Mouse (Mus musculus): ENCODE measurements at regions not wholly inside any gene's neighbourhood (a gene's known extent, or its start where the extent isn't known, plus 50 kb on each side); places are given as distances from the start of the nearest gene placed in this dataset.
A peak's percentile ranks its signal among the peaks of the same experiment; 100 is the strongest.

DNA sequence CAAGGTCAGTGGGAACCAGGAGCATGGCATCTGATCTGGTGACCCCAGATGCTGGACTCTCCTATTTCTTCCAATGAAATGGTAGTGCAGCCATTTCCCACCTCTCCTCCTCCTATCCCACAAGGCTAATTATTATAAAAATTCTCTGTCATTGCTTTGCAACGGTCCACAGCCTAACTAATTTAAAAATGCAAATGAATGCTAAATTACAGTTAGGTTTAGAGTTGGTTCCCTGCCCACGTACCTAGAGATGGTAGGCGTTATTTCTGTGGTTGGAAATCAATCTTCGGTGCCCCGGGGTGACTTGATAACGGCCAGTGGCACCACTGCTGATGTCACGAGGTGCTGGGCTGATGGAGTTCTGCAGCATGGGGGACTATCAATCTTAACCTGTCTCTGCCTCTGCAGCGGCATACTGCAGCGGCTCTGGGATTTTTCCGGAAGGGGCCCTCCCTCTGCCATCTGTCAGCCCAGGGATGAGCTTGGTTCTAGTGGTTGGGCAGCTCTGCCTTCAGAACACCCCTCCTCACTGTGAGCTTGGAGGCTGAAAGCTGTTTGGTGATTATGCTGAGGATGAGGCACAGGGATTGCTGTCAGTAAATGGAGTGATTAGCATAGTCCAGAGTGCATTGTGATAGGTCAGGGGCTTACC lies 66.5 kb downstream of the Nmur2 start:
- peak; percentile 32 for DNase-seq

DNA sequence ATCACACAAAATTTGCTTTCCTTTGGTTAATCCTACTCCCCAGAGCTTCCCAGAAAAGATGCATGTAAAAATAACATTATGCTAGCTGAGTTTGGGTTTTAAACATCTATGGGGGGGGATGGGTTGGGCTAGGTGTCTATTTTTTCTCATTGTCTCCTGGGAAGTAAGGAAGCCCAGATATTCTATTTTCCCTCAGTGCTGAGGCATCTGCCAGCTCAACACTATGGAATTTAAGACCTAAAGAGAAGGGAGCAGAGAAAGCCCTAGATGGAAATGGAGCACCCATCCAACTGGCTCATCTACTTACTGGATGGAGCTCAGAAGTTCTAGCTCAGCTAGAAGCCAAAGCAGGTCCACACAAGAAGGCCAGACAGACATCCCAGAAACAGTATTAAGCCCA lies 74.2 kb downstream of the Nmur2 start:
- DNase-seq, result no peak

DNA sequence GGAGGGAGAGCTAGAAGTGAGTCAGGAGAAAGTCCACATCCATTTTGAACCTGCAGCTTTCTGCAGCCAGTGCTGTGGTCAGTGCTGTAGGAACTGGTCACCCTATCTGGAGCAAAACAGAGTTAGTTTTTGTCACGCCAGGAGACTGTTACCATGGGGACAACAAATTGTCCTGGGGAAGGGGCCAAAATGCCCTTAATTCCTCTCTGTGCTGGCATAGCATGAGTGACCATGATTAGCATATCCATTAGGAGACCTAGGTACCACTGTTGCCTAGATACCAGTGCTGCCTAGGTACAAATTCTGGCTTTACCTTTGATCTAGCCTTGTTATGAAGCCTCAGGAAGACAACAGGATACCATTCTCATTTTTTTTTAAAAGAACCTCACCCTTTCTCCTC lies 82.4 kb downstream of the Nmur2 start:
- DNase-seq, result no peak

DNA sequence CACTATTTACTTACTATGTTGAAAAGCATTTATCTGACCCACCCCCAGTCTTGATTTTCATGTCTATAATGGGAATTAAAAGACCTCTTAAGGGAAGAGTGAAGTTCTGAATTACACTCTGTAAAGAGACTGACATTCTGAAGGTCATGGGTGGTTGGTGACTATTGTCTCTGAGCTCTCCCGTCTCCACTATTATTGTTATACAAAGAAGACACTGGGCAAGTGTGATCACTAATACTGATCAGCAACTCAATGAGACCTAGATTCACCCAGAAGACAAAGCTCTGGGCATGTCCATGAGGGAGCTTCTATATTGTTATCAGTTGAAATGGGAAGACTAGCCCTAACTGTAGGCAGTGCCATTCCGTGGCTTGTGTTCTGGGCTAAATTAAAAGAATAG lies 83.5 kb downstream of the Nmur2 start:
- DNase-seq, result no peak

DNA sequence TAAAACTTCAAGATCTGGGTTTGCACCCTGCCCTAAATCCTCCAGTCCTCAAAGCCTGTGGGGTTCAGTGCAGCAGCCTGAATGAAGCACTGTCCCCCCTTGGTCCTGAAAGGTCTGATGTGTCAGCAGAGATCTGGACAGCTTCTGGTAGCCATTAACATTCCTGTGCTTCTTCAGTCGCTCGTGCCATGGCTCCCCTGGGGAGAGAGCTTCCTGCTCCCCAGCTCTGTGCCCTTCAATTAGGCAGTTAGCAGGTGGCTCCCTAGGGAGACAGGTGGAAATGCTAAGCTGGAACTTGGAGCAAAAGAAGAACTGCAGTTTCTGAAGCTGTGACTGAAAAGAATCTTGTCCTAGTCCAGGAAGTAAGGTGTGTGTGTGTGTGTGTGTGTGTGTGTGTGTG lies 87.1 kb downstream of the Nmur2 start:
- DNase-seq, result no peak

DNA sequence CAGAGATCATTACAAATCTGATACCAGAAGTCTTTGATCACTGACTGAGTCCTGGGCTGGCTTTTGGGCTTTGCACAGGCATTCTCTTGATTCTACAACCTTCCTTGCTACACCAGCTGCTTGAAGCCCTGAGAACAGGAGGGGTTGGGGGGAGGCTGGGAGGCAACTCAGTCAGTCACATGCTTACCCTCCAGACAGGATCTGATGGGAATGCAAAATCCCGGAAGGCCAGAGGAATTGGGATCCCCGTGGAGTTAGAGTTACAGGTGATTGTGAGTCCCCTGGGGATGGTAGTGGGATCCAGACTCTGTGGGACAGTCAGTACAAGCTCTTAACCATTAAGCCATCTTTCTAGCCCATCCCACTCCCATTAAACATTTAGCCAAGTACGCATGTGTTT lies 91.2 kb downstream of the Nmur2 start:
- no peak for DNase-seq

DNA sequence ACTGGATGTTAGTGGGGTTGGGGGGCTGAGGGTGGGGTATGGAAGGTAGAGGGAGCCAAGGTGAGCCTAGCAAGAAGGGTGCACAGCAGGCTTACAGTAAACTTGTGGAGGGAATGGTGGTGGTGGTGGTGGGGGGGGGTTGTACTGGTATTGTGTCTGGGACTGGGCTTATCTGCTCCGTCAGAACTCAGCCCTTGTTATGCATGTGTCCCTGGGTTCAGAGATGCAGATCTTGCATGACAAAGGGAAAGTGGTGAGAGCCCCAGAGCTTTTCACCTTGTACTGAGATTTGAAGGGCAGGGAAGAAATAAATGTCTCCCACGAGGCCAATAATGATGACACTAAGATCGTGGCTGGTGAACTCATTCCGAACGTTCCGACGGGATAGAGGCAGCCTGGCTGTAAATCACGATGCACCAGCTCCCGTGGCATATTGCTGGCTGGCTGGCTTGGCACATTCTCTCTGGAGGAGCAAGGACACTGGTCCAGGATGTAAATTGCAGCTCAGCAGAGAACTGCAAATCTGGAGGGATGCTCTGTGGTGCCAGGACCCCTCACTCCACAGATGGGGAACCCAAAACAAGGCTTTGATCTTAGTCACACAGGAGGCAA lies 94.1 kb downstream of the Nmur2 start:
- no peak for DNase-seq

DNA sequence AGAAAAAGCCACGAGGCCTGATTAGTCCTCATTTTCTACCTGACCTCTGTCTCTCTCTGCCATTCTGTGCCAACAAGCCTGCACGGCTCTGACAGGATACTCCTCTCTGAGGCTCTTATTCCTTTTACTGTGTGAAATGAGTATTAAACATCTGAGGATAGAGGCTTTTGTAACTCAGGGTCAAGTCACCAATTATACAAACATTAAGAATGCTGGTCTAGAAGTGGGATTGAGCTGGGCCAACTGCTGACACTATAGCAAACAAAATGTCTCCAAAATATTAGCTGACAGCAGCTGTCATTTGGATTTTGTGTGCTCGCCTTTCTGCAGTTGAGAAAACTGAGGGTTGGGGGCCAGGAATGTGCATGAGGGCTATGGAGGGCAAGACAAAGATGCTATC lies 94.8 kb downstream of the Nmur2 start:
- no peak for DNase-seq

DNA sequence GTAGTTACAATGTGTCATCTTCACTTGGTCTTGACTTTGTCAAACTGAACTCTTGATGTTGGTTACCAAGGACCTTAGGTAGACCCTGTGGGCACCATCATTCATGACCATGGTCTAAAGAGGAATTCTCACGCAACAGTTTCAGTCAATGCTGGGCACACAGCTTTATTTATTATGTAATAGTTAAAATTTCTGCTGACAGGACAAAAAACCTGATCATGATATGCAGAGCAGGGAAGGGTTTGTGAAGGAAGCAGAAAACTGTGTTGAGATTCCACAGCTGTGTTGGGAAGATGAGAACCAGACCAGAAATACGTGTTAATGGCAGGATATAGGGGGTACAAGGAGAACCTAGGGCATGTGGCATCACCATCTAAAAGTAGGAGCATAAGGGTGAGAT lies 100.8 kb downstream of the Nmur2 start:
- no peak for DNase-seq

DNA sequence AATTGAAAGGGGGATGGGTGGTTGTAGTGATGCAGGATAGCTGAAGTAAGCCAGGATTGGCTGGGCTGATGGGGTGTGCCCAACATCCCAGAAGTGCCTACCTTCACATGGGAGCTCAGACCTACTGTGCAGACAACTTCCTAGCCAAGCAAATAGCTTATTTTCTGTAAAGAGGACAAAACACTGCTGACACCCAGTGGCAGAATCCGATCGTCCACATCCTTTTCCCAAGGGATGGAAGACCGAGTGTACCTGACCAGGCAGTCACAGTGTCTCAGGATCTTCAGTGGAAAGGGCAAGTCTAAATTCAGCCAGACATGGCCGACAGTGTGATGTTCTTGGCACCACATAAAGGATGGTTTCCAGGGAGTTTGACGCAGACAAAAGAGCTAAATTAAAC lies 114.4 kb downstream of the Nmur2 start:
- no peak for DNase-seq

DNA sequence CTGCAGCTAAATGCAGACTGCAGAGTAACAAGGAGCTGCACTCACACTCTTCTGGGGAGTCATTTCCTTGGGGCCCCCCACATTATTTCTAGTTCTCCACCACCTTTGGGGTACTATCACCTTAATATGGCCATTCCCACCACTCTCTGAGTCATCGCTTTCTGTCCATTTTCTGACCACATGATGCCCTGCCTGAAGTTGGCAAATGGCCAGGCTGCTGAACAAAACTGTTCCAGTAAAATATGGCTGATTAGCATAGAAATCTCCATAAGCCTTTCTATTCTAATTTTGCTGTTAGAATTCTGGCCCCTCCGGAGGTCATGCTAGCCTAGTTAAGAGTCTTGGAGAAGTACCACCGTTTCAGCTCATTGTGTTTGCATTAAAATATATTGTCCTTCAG lies 121.7 kb downstream of the Nmur2 start:
- no peak for DNase-seq

DNA sequence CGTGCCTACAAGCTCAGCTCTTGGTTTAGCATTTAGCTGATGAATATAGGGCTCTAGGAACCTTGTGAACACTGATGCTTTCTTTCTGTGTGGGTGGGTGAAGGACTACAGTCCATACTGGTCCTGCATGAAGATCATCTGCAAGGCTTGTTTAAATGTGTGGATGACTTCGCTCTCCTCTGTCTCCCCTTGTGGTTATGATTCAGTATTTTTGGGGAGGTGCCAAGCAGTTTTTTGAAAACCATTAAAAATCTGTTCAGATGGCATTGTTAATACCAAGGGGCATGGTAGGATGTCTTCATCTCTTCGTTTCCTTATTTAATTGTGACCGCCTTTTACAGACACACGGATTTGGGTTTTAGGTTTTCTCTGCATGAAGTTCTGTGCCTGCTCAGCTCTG lies 122.4 kb downstream of the Nmur2 start:
- no peak for DNase-seq

DNA sequence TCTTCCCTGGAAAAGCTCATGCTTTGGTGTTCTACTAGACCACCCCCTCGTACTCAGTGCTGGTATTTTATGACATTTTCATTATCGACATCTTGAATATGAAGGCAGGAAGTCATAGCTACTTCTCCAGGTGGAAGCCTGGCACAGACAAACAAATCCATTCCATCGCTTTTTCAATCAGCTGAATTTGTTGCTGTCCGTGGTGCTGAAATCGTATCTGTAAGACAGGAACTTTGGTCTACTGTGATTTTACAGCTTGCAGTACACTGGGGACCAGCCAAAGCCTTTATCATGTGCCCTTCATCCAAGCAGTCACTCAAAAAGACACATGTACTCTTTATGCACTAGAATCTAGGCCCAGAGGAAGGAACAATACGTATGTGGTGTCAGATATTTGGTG lies 143.3 kb downstream of the Nmur2 start:
- DNase-seq, result peak; percentile 10

DNA sequence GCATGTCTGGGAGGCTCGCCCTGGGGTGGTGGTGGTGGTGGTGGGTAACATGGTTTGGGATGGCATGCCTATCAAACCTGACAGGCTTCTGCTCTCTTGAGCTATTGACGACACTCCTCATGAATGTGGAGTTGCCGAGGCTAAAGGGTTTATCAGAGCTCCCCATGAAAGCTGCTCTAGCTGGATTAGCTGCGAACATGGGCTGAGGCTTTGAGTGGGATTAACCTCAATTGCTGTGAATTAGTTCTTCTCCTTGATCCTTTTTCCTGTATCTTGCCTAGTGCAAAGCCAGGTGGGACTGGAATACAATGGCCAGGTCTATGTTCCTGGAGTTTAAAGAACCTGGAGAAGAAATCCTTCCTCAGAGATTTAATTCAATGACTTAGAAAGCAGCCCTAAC lies 150.6 kb downstream of the Nmur2 start:
- DNase-seq, result no peak

DNA sequence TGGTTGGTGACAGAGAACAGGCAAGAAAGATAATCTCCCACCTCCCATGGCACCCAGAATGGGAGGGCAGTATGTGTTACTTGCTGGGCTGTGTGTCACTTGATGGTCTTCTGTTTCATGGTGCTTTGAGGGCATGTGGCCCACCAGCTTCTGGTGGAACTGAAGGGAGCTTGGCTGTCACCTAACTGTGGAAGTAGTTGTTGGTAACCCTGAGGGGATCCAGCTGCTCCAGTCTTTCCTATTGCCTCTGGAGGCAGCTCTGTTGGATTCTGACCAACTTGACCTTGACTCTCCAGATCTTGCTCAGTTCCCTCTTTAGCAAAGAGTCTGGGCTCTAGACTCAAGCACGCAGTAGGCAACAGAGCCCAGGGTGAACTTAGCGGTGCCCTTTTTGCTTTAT lies 162.2 kb downstream of the Nmur2 start:
- no peak for DNase-seq

DNA sequence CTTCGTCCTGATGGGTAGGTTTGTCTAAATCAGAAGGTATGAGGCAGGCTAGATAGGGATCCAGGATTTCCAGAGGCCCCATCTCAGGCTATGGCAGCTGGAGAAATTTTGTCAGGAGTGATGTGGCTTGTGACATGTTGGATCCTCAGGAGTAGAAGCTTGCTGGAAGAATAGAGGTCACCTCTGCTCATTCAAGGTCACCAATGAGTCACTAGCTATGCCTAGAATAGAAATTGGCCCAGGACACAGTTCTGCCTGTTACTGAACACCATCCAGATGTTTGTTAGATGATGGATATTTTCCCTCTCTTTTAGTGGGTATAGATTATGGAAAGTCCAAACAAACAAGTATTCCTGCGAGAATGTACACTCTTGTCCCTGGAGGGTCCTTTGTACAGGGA lies 173.7 kb downstream of the Nmur2 start:
- DNase-seq, result no peak

DNA sequence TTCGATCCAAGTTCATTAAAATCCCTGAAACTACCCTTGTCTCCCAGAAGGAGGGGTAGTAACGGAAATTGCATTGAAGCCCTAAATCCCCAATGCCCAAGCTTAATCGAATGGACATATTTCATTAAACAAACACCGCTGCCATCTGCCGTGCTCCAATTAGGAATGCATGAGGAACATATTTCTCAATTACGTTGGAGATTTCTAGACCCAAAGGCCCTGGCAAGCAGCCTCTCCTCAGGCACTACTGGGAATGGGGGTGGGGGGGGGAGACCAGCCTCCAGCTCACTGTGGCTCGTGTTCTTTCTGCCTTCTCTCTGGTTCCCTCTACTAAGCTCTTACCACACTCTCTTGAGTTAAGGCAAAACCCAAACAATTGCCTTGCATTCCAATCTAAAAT lies 181.6 kb downstream of the Nmur2 start:
- DNase-seq, result no peak

DNA sequence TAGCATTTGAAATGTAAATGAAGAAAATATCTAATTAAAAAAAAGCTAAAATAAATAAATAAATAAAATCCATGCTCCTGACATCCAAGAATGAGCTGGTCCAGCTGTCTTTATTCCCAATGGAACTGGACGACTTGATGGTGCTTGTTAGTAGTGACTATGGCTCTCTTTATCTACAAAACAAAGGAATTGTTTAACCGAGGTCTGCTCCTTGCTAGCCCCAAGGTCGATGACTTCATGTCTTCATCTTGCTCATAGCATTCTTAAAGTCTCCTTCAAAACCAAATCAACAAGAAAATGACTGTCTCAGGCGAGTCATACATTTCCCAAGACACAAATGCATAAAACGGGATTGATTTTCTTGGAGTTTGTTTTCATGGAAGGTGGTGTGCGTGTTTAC lies 212.5 kb upstream of the Glra1 start:
- no peak for DNase-seq

DNA sequence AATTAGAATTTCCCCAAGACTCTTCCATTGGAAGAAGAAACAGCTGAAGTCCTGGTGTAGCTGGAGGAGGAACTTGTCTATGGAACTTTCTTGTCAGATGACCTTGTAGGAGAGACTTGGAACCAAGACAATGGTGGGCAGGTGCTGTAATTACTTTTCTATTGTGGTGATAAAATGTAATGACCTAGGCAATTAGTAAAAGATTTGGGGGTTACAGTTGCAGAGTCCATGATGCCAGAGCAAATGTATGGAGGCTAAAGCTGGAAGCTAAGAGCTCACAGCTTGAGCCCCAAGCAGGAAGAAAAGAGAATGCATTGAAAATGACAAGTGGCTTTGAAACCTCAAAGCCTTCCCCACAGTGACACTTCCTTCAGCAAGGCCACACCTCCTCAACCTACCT lies 208.6 kb upstream of the Glra1 start:
- DNase-seq, result no peak

DNA sequence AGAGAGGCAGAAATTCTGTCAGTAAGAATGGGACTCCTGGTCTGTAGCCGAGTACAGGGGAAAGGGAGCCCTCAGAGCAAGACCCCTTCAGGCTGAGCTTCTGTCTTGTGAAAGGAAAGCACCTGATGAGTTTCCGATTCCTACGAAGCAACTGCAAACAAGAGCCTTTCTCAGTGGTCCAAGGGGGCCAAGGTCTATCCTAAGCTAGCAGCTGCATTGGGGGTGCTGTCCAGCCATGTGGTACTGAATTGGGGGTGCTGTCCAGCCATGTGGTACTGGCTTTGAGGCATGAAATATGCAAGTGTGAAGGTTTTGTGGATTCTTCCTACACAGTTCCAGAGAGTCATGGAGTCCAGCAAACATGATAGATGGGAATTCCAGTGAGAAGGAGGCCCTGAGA lies 202.7 kb upstream of the Glra1 start:
- no peak for DNase-seq

DNA sequence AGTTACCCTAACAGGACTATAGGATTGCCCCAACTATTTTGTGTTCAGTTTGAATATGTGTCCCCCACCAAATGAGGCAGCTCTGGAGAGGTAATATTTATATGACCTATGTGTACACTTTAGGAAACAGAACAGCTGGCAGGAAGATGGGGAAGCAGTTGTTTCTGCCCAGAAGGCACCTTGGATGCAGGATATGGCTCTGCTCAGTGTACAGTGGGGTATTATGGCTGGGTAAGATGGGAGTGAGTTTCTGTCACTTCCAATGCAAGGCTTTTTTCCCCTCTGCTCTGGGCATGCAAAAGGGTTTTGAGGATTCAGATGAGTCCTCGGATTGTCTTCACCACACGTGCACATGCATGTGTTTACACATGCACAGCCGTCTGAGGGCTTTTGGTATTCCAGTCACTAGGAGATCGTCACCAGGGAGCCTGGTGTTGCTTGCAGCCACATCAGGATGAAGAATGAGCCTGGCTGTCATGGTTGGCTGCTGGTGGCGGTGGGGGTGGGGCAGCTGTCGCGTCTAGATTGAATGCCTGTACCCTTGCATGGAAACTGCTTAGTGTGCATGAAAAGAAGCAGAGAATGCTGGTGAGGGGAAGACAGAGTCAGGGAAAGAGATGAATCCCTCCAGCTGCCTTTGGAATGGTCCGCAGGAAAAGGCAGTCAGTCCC lies 183.3 kb upstream of the Glra1 start:
- DNase-seq, result peak; percentile 31

DNA sequence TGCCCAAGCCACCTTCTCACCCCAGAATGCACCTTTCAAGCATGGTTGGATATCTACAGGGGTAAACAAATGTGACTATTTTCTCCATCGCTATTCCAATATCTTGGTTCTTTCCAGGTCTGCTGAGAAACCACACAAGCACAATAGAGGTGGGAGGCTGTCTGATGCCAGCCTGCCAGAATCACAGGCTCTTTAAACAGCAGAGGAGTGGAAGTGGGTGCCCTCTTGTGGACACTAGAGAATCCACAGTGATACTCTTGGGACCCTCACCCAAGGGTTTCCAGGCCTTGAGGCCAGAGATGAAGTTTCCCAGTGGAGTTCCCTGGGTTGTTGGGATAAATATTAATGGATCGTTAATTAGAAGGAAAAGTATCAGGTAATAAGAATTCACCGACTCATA lies 181.6 kb upstream of the Glra1 start:
- peak; percentile 10 for DNase-seq

DNA sequence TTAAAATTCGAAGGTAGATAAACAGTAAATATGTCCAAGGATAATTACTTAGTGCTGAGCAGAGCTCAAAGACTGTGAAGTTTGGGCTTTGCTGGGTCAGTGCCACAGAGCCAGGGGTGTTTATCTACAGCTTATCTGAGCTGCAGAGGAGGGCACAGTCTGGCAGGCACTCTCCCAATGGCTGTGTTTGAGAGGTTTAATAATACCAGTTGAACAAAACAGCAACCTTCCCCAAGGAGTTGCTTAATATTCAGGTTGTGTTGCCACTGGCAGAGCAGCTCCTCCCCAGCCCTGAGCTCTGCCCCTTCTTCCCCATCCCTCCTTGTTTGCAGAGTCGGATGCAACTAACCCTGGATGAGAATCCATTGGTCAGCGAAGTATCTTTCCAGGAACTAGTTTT lies 173.0 kb upstream of the Glra1 start:
- no peak for DNase-seq

DNA sequence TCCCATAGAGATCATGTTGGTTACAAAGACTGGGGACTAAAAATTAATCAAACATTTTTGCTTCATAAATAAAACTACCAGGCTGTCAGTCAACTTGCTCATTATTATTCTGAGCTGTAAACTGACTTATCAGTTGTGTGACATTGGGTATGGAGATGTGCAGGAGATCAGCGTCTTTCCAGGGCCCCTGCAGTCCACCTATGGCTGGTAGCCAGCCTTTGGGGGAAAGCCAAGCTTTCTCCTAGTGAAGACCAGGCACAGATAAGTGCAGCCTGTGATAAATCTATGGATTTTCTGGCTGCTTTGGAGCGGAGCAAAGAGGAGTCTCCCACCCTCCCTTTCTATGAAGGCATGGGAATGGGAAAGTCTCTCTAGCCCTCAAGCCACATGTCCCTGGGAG lies 172.0 kb upstream of the Glra1 start:
- DNase-seq, result no peak

DNA sequence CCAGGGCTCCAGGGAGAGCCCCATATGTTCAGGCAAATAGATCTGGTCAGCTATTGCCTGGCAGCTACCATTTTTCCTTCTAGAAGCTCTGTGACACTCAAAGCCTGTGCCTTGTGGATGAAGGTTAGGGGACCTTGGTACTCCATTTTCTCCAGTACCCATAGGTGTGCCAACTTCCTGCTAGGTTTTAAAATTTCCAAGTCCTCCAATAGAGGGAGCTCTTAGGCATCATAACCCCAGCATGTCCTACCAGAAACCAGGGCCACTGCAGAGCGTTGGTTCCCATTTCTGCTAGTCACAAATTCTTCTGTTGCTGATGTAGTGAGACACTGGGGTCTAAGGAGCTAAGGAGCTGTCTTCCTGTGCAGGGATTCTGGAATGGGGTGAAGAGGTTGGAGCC lies 165.3 kb upstream of the Glra1 start:
- no peak for DNase-seq
